Mouse (Mus musculus): ENCODE data around the gene Olfm1. TPM values are rescaled to one million over a fixed set of nuclear protein-coding genes. Genes with fewer than 3 reads are reported as not detected.

Gene Olfm1
- polyA plus RNA-seq, 1 experiment from 2014 or later = 13.2 TPM

DNA sequence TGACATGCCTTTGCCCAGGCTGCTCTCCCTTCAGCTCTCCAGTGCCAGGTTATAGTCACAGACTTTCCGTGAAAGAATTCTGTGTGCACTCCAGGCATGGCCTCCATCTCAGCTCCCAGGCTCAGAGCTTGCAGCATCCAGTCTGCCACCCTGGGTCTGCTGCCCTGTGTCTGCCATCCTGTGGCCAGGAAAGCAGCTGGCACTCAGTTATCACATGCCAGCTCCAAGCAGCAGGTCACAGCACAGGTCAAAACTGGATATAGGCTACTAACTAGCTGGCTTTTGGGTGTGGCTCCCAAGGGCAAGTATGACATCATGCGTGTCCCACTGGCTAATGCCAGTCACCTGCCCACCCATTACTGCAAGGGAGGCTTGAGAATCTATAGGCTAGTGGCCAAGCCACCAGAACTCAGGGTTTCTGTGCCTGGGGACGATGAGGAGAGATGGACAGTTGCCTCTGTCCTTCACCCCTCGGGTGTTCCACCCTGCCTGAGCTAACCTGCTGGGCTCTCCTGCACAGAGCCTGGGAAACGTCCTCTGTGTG, 53.4 kb downstream of the Olfm1 start:
- WGBS = 84% methylated on average over 5 of the region's 5 CpGs
- DNase-seq (ENCODE audit: low spot score) = no peak
- H3K4me1 ChIP-seq = peaks cover 16% of the 10 kb centered on the region
- H3K36me3 ChIP-seq = no peaks in the 10 kb centered on the region
- 0 out of 2 replicates have a peak, but pooled peaks cover 6% of the 10 kb centered on the region for H3K27me3 ChIP-seq (ENCODE audit: low read depth, poor library complexity, severe bottlenecking)
- H3K27ac ChIP-seq = no peak overlapping the region
- no peaks in the 10 kb centered on the region for H3K9me3 ChIP-seq (replicated peaks)
- no peak overlapping the region for H3K4me3 ChIP-seq

DNA sequence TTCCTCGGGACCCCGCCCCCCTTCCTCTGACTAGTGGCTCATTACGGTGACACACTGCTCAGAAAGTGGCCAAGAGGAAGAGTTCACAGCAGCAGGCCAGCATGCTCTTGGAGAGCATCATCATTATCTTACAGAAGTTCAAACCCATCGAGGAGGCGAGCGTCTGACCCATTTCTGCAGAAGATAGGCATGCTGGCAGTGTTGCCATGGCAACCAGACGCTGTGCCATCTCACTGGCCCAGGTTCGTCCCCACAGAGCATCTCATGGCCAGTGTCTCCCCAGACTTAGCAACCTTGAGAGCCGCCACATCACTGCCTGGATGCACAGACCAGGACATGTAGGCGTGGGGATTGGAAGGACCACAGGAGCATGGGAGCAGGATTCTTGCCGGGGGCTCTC, 54.3 kb downstream of the Olfm1 start:
- H3K36me3 ChIP-seq = no peaks in the 10 kb centered on the region
- no peak overlapping the region for H3K4me3 ChIP-seq
- no peak for DNase-seq (ENCODE audit: low spot score)
- no peak overlapping the region for H3K27ac ChIP-seq
- peaks cover 7% of the 10 kb centered on the region for H3K4me1 ChIP-seq
- H3K27me3 ChIP-seq (ENCODE audit: low read depth, poor library complexity, severe bottlenecking) = 0 out of 2 replicates have a peak, but pooled peaks cover 6% of the 10 kb centered on the region
- WGBS = 85% methylated on average over 11 of the region's 11 CpGs
- H3K9me3 ChIP-seq (replicated peaks) = no peaks in the 10 kb centered on the region

DNA sequence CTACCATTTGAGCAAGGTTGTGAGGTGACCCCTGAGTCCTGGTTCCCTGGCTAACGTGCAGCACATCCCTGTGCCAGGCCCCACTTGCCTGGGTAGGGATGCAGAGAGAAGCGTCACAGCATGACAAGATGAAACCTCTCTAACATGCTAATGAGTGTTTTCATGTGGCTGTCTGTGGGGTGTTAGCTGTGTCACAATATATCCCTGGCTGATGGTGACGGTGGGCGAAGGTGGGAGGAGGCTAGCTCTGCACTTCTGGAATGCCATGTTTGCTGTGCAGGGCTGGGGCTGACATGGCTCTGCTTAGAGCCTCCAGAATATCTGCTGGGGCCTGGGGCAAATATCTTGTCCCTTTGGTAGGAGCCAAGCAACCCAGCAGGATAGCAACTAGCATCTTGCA, 59.8 kb downstream of the Olfm1 start:
- peaks cover 8% of the 10 kb centered on the region; the same call in 1 of the 2 replicates for H3K27me3 ChIP-seq (ENCODE audit: low read depth, poor library complexity, severe bottlenecking)
- no peaks in the 10 kb centered on the region for H3K36me3 ChIP-seq
- H3K9me3 ChIP-seq (replicated peaks) = no peaks in the 10 kb centered on the region
- DNase-seq (ENCODE audit: low spot score) = no peak
- no peak overlapping the region for H3K4me3 ChIP-seq
- H3K4me1 ChIP-seq = peaks cover 6% of the 10 kb centered on the region; the same call in 1 of the 2 replicates
- WGBS = 82% methylated on average over 4 of the region's 4 CpGs
- H3K27ac ChIP-seq = no peak overlapping the region

DNA sequence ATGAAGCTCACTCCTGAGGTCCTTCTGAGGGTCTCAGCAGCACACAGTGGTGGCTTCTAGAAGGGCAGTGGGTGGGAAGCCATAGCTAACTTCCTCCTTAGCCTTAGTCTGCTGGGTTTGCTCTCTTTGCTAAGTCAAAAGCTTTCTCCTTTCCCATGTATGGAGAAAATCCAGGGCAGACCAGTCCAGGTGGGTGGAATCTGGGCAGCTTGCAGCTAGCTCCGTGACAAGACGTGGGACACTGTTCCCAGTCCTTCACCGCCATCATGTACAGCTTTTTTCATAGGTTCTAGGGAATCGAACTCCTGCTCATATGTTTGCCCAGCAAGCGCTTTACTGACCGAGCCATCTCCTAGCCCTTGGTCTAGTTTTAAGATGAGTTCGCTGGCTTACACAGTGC, 63.2 kb downstream of the Olfm1 start:
- WGBS = 96% methylated on average over 7 of the region's 7 CpGs
- no peak for DNase-seq (ENCODE audit: low spot score)
- H3K36me3 ChIP-seq = no peaks in the 10 kb centered on the region
- H3K4me3 ChIP-seq = no peak overlapping the region
- 0 out of 2 replicates have a peak, but pooled peaks cover 8% of the 10 kb centered on the region for H3K4me1 ChIP-seq
- H3K27ac ChIP-seq = no peak overlapping the region
- H3K27me3 ChIP-seq (ENCODE audit: low read depth, poor library complexity, severe bottlenecking) = peaks cover 8% of the 10 kb centered on the region; the same call in 1 of the 2 replicates
- H3K9me3 ChIP-seq (replicated peaks) = no peaks in the 10 kb centered on the region

DNA sequence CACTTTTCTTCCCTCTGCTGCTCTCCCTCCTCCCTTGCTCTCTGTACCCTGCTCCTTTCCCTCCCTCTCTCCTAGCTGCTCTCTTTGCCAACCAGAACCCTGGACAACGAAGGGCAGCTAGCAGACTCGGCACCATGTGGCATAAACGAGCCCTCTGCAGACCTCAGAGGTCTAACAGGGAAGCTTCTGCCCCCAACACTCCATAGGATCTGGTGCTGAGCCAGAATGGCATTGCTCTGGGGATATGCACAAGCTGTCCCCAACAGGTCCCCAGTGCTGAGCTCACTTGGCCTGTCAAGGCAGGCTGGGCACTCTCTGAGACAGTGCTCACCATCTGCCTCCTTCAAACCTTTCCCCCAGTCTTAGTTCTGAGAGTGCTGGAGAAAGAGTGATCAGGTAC, 68.6 kb downstream of the Olfm1 start:
- peaks cover 6% of the 10 kb centered on the region; the same call in 1 of the 2 replicates for H3K4me1 ChIP-seq
- WGBS = 73% methylated on average over 3 of the region's 3 CpGs

DNA sequence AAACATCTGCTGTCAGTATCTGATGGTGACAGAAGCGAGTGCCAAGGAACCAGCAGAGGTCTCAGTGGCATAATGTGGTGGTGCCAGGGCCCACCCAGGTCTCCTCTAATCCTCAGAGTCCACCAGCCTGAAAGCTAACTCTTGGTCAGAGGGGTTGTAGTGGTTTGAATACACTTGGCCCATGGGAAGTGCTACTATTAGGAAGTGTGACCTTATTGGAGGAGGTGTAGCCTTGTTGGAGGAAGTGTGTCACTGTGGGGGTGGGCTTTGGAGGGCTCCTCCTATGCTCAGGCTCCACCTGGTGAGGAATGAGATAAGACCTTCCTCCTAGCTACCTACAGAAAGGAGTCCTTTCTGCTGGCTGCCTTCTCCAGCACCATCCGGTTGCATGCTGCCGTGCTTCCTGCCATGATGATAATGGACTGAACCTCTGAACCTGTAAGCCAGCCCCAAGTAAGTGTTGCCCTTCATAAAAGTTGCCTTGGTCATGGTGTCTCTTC, 75.0 kb downstream of the Olfm1 start:
- Histone ChIP-seq H3K27me3 (ENCODE audit: low read depth, poor library complexity, severe bottlenecking) (no peaks in the 10 kb centered on the region), H3K36me3 (no peaks in the 10 kb centered on the region), H3K27ac (no peak overlapping the region), H3K4me1 (peaks cover 25% of the 10 kb centered on the region), H3K4me3 (no peak overlapping the region), H3K9me3 (replicated peaks) (no peaks in the 10 kb centered on the region)
- no peak for DNase-seq (ENCODE audit: low spot score)
- 77% methylated on average over 3 of the region's 3 CpGs for WGBS

More for the DNA sequence above, 68.6 kb downstream of the Olfm1 start:
- no peak overlapping the region for H3K27ac ChIP-seq
- H3K36me3 ChIP-seq = no peaks in the 10 kb centered on the region
- no peak overlapping the region for H3K4me3 ChIP-seq
- no peaks in the 10 kb centered on the region for H3K27me3 ChIP-seq (ENCODE audit: low read depth, poor library complexity, severe bottlenecking)
- no peaks in the 10 kb centered on the region for H3K9me3 ChIP-seq (replicated peaks)
- DNase-seq (ENCODE audit: low spot score) = no peak

DNA sequence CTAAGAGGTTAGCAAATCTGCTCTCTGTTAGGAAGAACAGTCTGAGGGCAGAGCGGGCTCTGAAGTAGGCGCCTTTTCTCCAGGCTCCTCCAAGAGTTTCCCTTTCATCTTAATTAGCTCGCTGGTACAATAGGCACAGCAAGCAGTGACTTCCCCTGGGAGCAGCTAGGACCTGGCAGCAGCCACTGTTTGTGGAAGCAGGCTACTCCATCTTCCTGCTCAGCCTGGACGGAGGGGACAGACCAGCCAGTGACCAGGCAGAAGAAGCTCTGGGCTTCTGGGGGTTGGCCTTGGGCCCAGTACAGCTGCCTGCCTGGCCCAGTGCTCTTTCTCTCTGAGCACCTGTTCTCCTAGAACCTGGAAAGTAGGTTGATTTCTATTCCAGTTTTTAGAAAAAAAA, 77.8 kb downstream of the Olfm1 start:
- Histone ChIP-seq H3K4me1 (peaks cover 32% of the 10 kb centered on the region), H3K27ac (peak overlapping the region; percentile 63), H3K4me3 (no peak overlapping the region), H3K36me3 (no peaks in the 10 kb centered on the region), H3K9me3 (replicated peaks) (no peaks in the 10 kb centered on the region), H3K27me3 (ENCODE audit: low read depth, poor library complexity, severe bottlenecking) (no peaks in the 10 kb centered on the region)
- DNase-seq (ENCODE audit: low spot score) = no peak
- WGBS = 7% methylated on average over 4 of the region's 4 CpGs

DNA sequence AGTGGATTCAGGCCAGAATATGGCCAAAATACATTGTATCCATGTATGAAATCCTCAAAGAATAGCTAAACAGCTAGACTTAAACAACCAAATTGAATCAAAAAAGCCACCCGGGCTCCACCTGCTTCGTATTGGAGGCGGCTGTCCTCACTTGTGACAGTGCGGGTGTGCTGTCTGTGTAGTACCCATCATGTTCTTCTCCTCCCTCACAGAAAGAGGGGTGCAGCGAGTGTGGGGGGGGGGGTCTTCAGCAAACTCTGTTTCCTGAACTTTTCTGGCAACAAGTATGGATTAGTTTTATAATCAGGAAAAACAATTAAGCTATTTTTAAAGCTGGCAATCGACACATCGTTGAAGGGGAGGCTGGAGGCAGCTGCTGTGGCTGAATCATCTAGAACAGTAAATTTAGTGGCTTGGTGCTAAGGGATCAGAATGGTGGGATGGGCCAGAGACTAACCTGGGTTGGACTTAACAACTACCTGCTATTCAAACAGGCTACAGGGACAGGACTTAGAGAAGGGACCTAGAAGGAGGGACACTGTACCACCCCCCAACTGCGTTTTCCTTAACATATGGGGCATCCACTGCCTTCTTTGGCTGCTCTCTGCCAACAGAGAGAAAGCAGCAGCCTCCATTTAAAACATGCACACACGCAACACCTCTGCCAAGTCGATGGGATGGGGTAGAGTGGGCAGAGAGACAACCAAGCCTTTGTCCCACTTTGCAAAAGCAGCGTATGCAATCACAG, 79.6 kb downstream of the Olfm1 start:
- Histone ChIP-seq H3K27me3 (ENCODE audit: low read depth, poor library complexity, severe bottlenecking) (no peaks in the 10 kb centered on the region), H3K4me3 (no peak overlapping the region), H3K27ac (no peak overlapping the region), H3K36me3 (no peaks in the 10 kb centered on the region), H3K9me3 (replicated peaks) (no peaks in the 10 kb centered on the region), H3K4me1 (peaks cover 32% of the 10 kb centered on the region)
- 82% methylated on average over 11 of the region's 11 CpGs for WGBS
- DNase-seq (ENCODE audit: low spot score) = no peak

DNA sequence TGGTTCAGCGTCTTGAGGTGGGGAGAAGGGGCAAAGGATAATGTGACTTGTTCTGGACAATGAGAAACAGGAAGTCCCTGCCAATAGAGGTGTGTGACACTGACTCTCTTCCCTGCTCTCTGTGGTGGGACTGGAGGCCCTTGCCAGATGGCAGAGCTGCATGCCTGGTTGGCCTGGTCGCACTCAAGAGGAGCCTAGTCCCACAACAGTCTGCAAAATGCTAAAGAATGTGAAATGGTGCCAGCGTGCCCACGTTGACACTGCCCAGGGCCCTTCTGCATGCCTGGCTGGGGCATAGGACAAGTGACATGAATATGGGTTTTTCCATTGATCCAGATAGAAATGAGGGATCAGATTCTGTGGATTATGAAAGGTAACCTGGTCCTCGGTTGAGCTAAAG, 81.2 kb downstream of the Olfm1 start:
- no peaks in the 10 kb centered on the region for H3K9me3 ChIP-seq (replicated peaks)
- WGBS = 90% methylated on average over 5 of the region's 5 CpGs
- H3K27ac ChIP-seq = no peak overlapping the region
- H3K4me1 ChIP-seq = peaks cover 42% of the 10 kb centered on the region
- no peak for DNase-seq (ENCODE audit: low spot score)
- no peaks in the 10 kb centered on the region for H3K27me3 ChIP-seq (ENCODE audit: low read depth, poor library complexity, severe bottlenecking)
- no peak overlapping the region for H3K4me3 ChIP-seq
- H3K36me3 ChIP-seq = no peaks in the 10 kb centered on the region

DNA sequence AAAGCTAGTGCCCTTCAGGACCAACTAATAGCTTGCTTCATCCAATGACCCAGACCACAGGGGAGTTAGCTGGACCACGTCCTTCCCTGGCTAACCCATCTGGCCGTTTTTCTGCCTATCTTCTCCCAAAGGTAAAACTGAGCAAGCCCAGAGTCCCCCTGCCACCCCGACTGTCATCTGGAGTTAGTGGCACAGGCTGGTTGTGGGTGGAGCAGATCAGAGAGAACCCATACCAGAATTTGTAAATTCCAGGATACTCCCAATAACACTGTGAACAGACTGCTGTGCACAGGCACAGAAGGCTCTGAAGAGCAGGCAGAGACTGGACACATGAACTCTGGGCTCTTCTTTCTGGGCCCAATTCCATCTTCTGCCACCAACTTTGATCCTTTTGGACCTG, 82.6 kb downstream of the Olfm1 start:
- H3K4me3 ChIP-seq = no peak overlapping the region
- DNase-seq (ENCODE audit: low spot score) = no peak
- no peaks in the 10 kb centered on the region for H3K9me3 ChIP-seq (replicated peaks)
- peaks cover 39% of the 10 kb centered on the region for H3K4me1 ChIP-seq
- WGBS = 76% methylated on average over 3 of the region's 3 CpGs
- H3K27ac ChIP-seq = no peak overlapping the region
- H3K36me3 ChIP-seq = no peaks in the 10 kb centered on the region
- 0 out of 2 replicates have a peak, but pooled peaks cover 1% of the 10 kb centered on the region for H3K27me3 ChIP-seq (ENCODE audit: low read depth, poor library complexity, severe bottlenecking)

DNA sequence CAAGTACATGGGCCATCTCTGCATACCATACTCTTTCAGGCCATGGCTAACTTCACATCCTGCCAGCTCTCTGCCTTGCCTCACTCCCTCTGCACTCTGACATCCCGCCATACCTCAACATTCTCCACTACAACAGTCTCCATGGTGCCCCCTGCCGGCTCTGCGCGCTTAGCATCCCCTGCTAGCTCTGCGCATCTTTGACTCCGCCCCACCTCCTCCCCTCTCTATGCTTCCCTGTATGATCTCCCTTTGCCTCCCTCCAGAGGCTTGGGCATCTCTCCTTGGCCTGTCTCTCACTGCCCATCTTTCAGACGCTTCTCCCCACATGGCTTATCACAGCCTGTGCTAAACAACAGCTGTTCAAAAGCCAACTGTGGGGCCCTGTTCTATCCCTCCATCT, 85.4 kb downstream of the Olfm1 start:
- peak; percentile 77 for DNase-seq (ENCODE audit: low spot score)
- Histone ChIP-seq H3K36me3 (no peaks in the 10 kb centered on the region), H3K27me3 (ENCODE audit: low read depth, poor library complexity, severe bottlenecking) (0 out of 2 replicates have a peak, but pooled peaks cover 4% of the 10 kb centered on the region), H3K27ac (no peak overlapping the region), H3K9me3 (replicated peaks) (no peaks in the 10 kb centered on the region), H3K4me3 (no peak overlapping the region), H3K4me1 (peaks cover 16% of the 10 kb centered on the region)
- WGBS = 13% methylated on average over 7 of the region's 7 CpGs

DNA sequence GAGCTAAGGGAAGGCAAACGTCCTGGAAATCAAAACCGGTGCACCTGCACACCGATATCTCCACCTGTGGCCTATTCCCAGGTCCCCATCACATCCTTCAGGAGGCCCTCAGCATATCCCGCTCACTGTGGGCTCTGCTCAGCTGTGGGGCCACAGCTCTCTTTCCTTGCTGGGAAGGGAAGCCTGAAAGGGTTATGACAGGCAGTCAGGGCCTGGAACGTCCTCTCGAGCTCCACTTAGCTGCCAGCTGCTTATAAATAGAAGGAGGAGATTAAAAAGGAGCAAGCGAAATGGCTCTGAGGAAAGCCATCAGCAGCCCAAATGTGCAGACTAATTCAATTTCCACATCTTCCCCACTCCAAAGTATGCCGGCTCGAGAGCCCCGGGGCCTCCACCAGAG, 86.1 kb downstream of the Olfm1 start:
- Histone ChIP-seq H3K4me1 (peaks cover 13% of the 10 kb centered on the region), H3K4me3 (no peak overlapping the region), H3K27ac (no peak overlapping the region), H3K27me3 (ENCODE audit: low read depth, poor library complexity, severe bottlenecking) (0 out of 2 replicates have a peak, but pooled peaks cover 4% of the 10 kb centered on the region), H3K36me3 (no peaks in the 10 kb centered on the region), H3K9me3 (replicated peaks) (no peaks in the 10 kb centered on the region)
- DNase-seq (ENCODE audit: low spot score) = no peak
- WGBS = 82% methylated on average over 10 of the region's 10 CpGs
